Mouse (Mus musculus): ENCODE results near the gene Ano6.

- TF ChIP-seq CTCF (IDR thresholded peaks at IDR 0.05; ENCODE audit: extremely low read depth, insufficient read length, insufficient replicate concordance, low read depth, low read length) = no peak
- TF ChIP-seq POLR2A (IDR thresholded peaks at IDR 0.05; ENCODE audit: low read depth, low read length) = no peak
Measured at GRCm38 (mm10) chr15:95789562-95790528, 798 bp upstream of the Ano6 start.

Measured in small intestine, adult 2 months (tissue).